27 mouse cellular contexts compared by ENCODE assay signal in the genomic region with DNA sequence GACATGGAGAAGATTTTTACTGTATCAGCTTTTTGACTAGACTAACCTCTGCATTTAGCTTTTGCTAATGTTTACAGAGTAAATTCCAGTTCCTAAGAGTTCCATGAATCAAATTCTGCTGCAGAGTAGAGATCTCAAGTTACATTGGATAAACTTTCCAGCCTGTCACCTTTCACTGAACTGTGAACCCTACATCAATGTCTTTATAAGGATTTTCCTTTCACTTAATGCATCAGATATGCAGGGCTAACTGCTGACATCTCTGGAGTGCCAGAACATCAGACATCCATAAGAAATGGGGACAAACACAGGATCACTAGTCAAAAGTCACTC.
DNase-seq lines count a peak whose midpoint lies in the region; ATAC-seq lines count a peak whose summit lies in the region.
"Had no signal": no experiment of that assay in that cellular context is flagged by ENCODE, and none has a peak within 500 bp of the region (broad histone marks: within the 10 kb centered on the region; RNA-seq: fewer than 3 reads in every experiment).

No protein-coding gene starts in this region.

- H3K27ac ChIP-seq in embryonic facial prominence, embryonic 11.5 days (replicated peaks; ENCODE audit: low read depth, low read length): no peak overlapping the region
- H3K27ac ChIP-seq in embryonic facial prominence, embryonic 10.5 days (replicated peaks): no peak overlapping the region
- no peak overlapping the region for H3K27ac ChIP-seq in kidney, embryonic 16.5 days (ENCODE audit: low read length)
- H3K27ac ChIP-seq: heart, embryonic 10.5 days; heart, embryonic 15.5 days had no signal

- no peak overlapping the region for H3K4me3 ChIP-seq in embryonic facial prominence, embryonic 11.5 days (ENCODE audit: low read depth, low read length)
- no peak overlapping the region for H3K4me3 ChIP-seq in embryonic facial prominence, embryonic 10.5 days
- H3K4me3 ChIP-seq in kidney, embryonic 16.5 days (ENCODE audit: low read length): no peak overlapping the region
- H3K4me3 ChIP-seq: heart, embryonic 10.5 days; heart, embryonic 15.5 days; megakaryocyte, embryonic 14.5 days had no signal

- no peaks in the 10 kb centered on the region for H3K27me3 ChIP-seq in embryonic facial prominence, embryonic 11.5 days (ENCODE audit: control insufficient read depth, insufficient read depth, low read length)
- H3K27me3 ChIP-seq in embryonic facial prominence, embryonic 10.5 days (replicated peaks; ENCODE audit: low read depth, poor library complexity, severe bottlenecking): no peaks in the 10 kb centered on the region
- H3K27me3 ChIP-seq in kidney, embryonic 16.5 days (ENCODE audit: insufficient read depth, low read length): no peaks in the 10 kb centered on the region
- H3K27me3 ChIP-seq: CH12.LX; heart, embryonic 15.5 days; megakaryocyte, embryonic 14.5 days had no signal

- no peak for ATAC-seq in embryonic facial prominence, embryonic 11.5 days (replicated peaks; ENCODE audit: insufficient number of reproducible peaks, low FRiP score, low TSS enrichment, low read depth)
- ATAC-seq in kidney, embryonic 16.5 days (ENCODE audit: low FRiP score, low TSS enrichment): peak; percentile 75; the same call in 1 of the 2 replicates
- ATAC-seq: forebrain, embryonic 14.5 days; hindbrain, embryonic 16.5 days had no signal

- no peak overlapping the region for H3K4me2 ChIP-seq in embryonic facial prominence, embryonic 11.5 days (ENCODE audit: low read depth, low read length)
- no peak overlapping the region for H3K4me2 ChIP-seq in kidney, embryonic 16.5 days (replicated peaks; ENCODE audit: low read depth, low read length)
- H3K4me2 ChIP-seq: heart, embryonic 15.5 days had no signal

- H3K36me3 ChIP-seq in embryonic facial prominence, embryonic 11.5 days (replicated peaks; ENCODE audit: control insufficient read depth, insufficient read depth, low read depth, low read length): no peaks in the 10 kb centered on the region
- H3K36me3 ChIP-seq in embryonic facial prominence, embryonic 10.5 days (replicated peaks): no peaks in the 10 kb centered on the region
- no peaks in the 10 kb centered on the region for H3K36me3 ChIP-seq in kidney, embryonic 16.5 days (ENCODE audit: insufficient read depth, low read length)
- H3K36me3 ChIP-seq: heart, embryonic 10.5 days; heart, embryonic 15.5 days had no signal

- no peaks in the 10 kb centered on the region for H3K9me3 ChIP-seq in embryonic facial prominence, embryonic 11.5 days (replicated peaks; ENCODE audit: control insufficient read depth, low read length)
- no peaks in the 10 kb centered on the region for H3K9me3 ChIP-seq in embryonic facial prominence, embryonic 10.5 days
- H3K9me3 ChIP-seq in kidney, embryonic 16.5 days (ENCODE audit: low read length): no peaks in the 10 kb centered on the region
- H3K9me3 ChIP-seq: heart, embryonic 10.5 days; heart, embryonic 15.5 days; megakaryocyte, embryonic 14.5 days had no signal

- peak; percentile 30 for DNase-seq in embryonic facial prominence, embryonic 11.5 days (ENCODE audit: low spot score)
- DNase-seq in embryonic facial prominence, embryonic 10.5 days (ENCODE audit: low spot score): no peak
- no peak for DNase-seq in kidney, adult 18-20 months
- DNase-seq in embryo, embryonic 10 days (ENCODE audit: low spot score): peak; percentile 4
- DNase-seq in forelimb bud, embryonic 11.5 days (ENCODE audit: low read depth, low spot score): peak; percentile 6
- DNase-seq in layer of hippocampus, adult 11-12 months (ENCODE audit: low spot score): no peak
- DNase-seq: adrenal gland, postnatal 10 days; cerebellum, adult 8-10 months; cerebellum, postnatal 25 days; gastrocnemius, postnatal 25 days; heart, adult 11 months; kidney, adult 2 months; kidney, postnatal 36 days; layer of hippocampus, postnatal 36 days; left cerebral cortex, postnatal 4 days; liver; lung, postnatal 4 days; midbrain, embryonic 14.5 days; retina, postnatal 1 day; right cerebral cortex, postnatal 14 days had no signal

- H3K9ac ChIP-seq in embryonic facial prominence, embryonic 11.5 days (replicated peaks; ENCODE audit: low read length): no peak overlapping the region
- no peak overlapping the region for H3K9ac ChIP-seq in kidney, embryonic 16.5 days (replicated peaks; ENCODE audit: low read length)
- H3K9ac ChIP-seq: heart, embryonic 15.5 days had no signal

- H3K4me1 ChIP-seq in embryonic facial prominence, embryonic 11.5 days (ENCODE audit: control insufficient read depth, insufficient read depth, low read length): no peaks in the 10 kb centered on the region
- peaks cover 5% of the 10 kb centered on the region; the same call in 1 of the 2 replicates for H3K4me1 ChIP-seq in embryonic facial prominence, embryonic 10.5 days
- peaks cover 7% of the 10 kb centered on the region; the same call in 1 of the 2 replicates for H3K4me1 ChIP-seq in kidney, embryonic 16.5 days (ENCODE audit: insufficient read depth, low read length)
- H3K4me1 ChIP-seq: heart, embryonic 10.5 days; heart, embryonic 15.5 days; megakaryocyte, embryonic 14.5 days had no signal

Comparison
In these comparisons a context has a peak if more than half of its experiments do, and no peak if none do; other contexts are left out.
1. DNase-seq: peak in embryonic facial prominence, embryonic 11.5 days (single experiment), embryo, embryonic 10 days (single experiment) and forelimb bud, embryonic 11.5 days (single experiment); none in embryonic facial prominence, embryonic 10.5 days (single experiment), kidney, adult 18-20 months (single experiment) and layer of hippocampus, adult 11-12 months (single experiment).